Mouse (Mus musculus) adrenal gland (tissue): ENCODE measurements around the gene Actb.
"Not testable (repeated sequence)": the region's sequence is repeated elsewhere in the genome, so short reads cannot be mapped to it uniquely, and the experiment has no call there.

Experiments used
- intact Hi-C: fragments of 180-260 bp; cut with DNase I; formaldehyde crosslinking; loops from one replicate; pipeline ENCODE4 v1.15.1; 2025

Gene Actb

GRCm38 (mm10) chr5:142903470-142904207, 2.9 kb downstream of the Actb start:
- intact Hi-C loops = no loop called here

GRCm38 (mm10) chr5:142902506-142903314, 3.8 kb downstream of the Actb start:
- intact Hi-C loops = no loop called here

GRCm38 (mm10) chr5:142901846-142902505, 4.6 kb downstream of the Actb start:
- intact Hi-C loops = no loop called here

- intact Hi-C loops = no loop called here
Observed at GRCm38 (mm10) chr5:142901355-142901802, 5.2 kb downstream of the Actb start.

GRCm38 (mm10) chr5:142900651-142901050, 5.9 kb downstream of the Actb start:
- intact Hi-C loops = no loop called here

GRCm38 (mm10) chr5:142899932-142900533, 6.5 kb downstream of the Actb start:
- intact Hi-C loops = no loop called here

GRCm38 (mm10) chr5:142899057-142899601, 7.4 kb downstream of the Actb start:
- intact Hi-C loops = no loop called here

GRCm38 (mm10) chr5:142898316-142898715, 8.2 kb downstream of the Actb start:
- intact Hi-C loops = no loop called here

GRCm38 (mm10) chr5:142897568-142898248, 8.8 kb downstream of the Actb start:
- intact Hi-C loops = no loop called here

- intact Hi-C loops = no loop called here
Observed at GRCm38 (mm10) chr5:142896713-142897112, 9.8 kb downstream of the Actb start.

- intact Hi-C loops = no loop called here
Observed at GRCm38 (mm10) chr5:142896192-142896591, 10.4 kb downstream of the Actb start.

- intact Hi-C loops = no loop called here
Observed at GRCm38 (mm10) chr5:142894918-142895613, 11.5 kb downstream of the Actb start, which contains the start of gene Fbxl18. Fbxl18 (minus strand) TSS chr5:142895421.

- intact Hi-C loops = no loop called here
Observed at GRCm38 (mm10) chr5:142891396-142891795, 15.2 kb downstream of the Actb start.

- intact Hi-C loops = not testable (repeated sequence)
Observed at GRCm38 (mm10) chr5:142887533-142887932, 19.0 kb downstream of the Actb start.

- intact Hi-C loops = no loop called here
Observed at GRCm38 (mm10) chr5:142886761-142887160, 19.8 kb downstream of the Actb start.

GRCm38 (mm10) chr5:142886181-142886580, 20.4 kb downstream of the Actb start:
- intact Hi-C loops = no loop called here

- intact Hi-C loops = no loop called here
Observed at GRCm38 (mm10) chr5:142882471-142882870, 24.1 kb downstream of the Actb start.

GRCm38 (mm10) chr5:142881936-142882335, 24.6 kb downstream of the Actb start:
- intact Hi-C loops = no loop called here

GRCm38 (mm10) chr5:142880806-142881516, 25.6 kb downstream of the Actb start:
- intact Hi-C loops = no loop called here
